Mouse (Mus musculus) left cerebral cortex, postnatal 4 days (tissue): ENCODE measurements at regions not wholly inside any gene's neighbourhood (a gene's known extent, or its start where the extent isn't known, plus 50 kb on each side); places are given as distances from the start of the nearest gene placed in this dataset.
A peak's percentile ranks its signal among the peaks of the same experiment; 100 is the strongest.
"Not testable (repeated sequence)": the region's sequence is repeated elsewhere in the genome, so short reads cannot be mapped to it uniquely, and the experiment has no call there.

ENCODE experiments used
- DNase-seq: peaks from one replicate; pipeline ENCODE4 v3.0.0-alpha.2; 2022
- intact Hi-C: fragments of 180-260 bp; cut with DNase I; formaldehyde crosslinking; loops from one replicate; pipeline ENCODE4 v1.15.1; 2025

DNA sequence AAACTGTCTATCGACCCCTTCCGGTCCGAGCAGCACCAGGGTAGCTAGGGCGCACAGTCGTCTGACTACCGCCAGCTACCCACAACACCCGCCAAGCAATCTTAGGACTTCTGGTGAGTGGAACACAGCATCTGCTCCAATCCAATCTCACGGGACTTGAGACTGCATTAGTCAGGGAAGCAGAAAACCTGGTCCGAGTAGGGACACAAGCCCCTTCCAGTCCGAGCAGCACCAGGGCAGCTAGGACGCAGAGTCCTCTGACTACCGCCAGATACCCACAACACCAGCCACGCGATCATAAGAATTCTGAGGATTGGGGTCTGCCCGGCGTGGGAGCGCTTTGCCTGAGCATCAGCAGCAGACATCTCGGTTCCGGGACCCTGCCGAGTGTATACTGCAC is 79.6 kb downstream of the Gm10715 start:
- intact Hi-C loops, DNase-seq: not testable (repeated sequence)

GRCm38 (mm10) chr9:3161181-3161580 is 124.5 kb downstream of the Gm10715 start:
- intact Hi-C loops, result no loop called here
- DNase-seq, result no peak

- no peak for DNase-seq
- intact Hi-C loops, result no loop called here
These were observed 147.7 kb downstream of the Gm10715 start for GRCm38 (mm10) chr9:3184343-3184742.

DNA sequence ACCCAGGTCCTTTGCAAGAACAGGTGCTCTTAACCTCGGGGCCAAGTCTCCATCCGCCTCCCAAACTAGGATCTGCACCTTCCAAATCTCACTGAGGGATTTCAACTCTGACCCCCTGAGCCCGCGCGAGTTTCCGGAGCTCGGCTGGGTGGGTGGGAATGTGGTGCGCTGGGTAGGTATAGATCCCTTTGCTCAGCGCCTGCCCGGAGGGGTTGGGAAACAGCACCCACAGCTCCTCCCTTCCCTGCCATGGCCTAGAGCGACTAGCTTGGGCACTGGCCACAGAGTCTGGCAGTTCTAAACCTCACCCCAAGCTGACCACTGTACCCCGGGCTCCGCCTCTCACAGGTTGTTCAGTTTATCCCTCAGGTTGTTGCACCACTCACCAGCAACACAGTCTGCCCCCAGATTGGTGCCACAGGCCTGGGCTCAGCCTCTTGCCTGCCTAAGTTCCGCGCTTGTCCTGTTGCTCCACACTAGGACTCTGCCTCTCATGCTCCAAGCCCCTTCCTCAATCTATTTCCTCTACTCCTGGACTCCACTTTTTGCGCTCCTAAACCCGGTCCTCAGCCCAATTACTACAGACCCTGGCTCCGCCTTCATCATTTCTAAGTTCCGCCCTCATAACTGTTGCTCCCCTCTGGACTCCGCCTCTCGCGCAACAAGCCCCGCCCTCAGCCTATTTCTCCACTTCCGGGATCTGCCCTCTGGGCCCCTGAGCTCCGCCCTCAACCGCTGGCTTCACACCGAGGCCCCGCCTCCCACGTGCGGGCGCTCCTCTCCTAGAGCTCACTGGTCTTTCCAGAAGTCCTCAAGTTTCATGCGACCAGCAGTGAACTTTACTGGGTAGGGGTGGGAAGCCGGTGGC is 135.6 kb upstream of the Alkbh8 start:
- intact Hi-C loops, result no loop called here
- DNase-seq, result no peak

DNA sequence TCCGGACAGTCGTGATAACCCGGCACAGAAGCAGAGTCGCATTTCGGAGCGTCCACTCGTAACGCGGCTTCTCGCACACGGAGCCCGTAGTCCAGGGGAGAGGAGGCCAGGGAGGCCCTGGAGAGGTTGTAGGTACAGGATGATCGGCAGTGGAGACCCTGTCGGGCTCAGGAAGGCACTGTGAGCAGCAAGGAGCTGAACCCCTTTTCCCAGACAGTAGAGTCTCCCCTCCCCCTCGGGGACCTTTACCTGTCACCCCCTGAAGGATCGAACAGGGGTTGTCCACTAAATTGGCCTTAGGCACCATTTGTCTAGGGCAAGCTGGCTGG is 135.0 kb upstream of the Alkbh8 start:
- DNase-seq, intact Hi-C loops: not testable (repeated sequence)

DNA sequence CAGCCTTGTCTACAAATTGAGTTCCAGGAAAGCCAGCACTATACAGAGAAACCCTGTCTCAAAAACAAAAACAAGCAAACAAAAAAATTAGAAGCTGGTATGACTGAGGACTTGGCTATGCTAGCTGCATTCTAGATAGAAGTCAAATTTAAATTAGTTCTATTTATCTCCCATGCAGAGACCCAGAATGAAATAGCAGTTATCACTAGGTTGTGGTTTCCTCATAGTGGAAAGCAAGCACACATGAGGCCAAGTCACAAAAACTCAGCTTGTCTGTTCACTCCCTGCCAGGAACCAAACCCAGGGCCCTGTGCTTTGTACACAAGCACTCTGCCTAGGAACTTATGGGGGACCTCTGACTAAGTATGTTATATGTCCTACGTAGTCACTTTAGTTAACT is 126.8 kb upstream of the Alkbh8 start:
- DNase-seq, intact Hi-C loops: not testable (repeated sequence)

GRCm38 (mm10) chr9:3258396-3259300 is 76.3 kb upstream of the Alkbh8 start:
- intact Hi-C loops, result no loop called here
- DNase-seq, result peak; percentile 53

DNA sequence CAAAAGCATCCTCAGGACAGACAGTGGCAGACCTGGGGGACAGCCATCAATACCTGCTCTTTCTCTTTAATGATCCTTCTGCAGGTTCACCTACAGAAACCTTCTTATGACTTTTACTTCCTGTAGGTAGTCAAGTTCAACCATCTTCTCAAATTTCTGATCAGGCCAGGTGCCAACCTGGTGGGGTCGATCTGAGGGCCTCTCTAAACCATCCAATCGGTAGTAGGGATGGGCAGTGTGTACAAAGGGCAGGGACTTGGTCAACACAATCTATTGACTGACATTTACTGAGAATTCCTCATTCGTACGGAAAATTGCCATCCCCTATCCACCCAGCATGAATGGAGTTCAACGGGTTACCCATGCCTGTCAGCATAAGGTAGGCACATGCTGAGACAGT is 74.8 kb upstream of the Alkbh8 start:
- no peak for DNase-seq
- intact Hi-C loops, result no loop called here

DNA sequence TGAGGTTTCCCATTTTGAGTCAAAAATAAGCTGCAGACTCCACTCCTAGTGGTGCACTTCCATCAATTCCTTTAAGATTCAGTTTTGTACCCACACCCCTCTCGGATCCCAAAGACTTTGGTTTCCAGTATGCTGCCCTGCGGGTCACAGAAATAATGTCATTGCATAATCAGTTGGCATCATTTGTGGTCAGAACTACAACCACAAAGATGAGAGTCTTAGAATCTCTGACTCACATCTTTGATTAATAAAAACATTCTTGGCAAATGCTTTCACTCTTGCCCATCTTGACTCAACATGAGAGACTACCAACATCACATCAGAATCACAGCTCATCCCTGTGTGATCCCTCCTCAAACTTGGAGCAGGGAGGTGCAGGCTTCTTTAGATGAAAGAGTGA is 74.1 kb upstream of the Alkbh8 start:
- DNase-seq, result no peak
- intact Hi-C loops, result no loop called here

DNA sequence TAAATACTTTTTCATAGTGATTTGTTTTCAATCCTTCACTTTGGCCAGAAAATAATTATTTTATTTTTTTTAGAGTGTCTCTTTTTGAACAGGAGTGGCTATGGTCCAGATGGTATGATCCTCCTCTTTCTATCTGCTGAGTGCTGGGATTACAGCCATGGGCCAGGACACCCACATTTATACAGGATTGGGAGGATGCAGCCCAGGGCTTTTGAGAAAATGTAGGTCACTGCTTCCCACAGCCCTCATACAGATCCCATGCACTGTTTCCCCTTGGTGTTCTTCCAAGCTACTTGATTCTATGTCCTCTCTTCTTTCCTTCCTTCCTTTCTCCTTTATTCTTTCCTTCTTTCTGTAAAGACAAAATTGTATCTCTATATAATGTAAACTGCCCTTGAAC is 70.5 kb upstream of the Alkbh8 start:
- DNase-seq, result no peak
- intact Hi-C loops, result no loop called here

- intact Hi-C loops, DNase-seq: not testable (repeated sequence)
These were observed 54.4 kb upstream of the Alkbh8 start for GRCm38 (mm10) chr9:3280496-3280895.

DNA sequence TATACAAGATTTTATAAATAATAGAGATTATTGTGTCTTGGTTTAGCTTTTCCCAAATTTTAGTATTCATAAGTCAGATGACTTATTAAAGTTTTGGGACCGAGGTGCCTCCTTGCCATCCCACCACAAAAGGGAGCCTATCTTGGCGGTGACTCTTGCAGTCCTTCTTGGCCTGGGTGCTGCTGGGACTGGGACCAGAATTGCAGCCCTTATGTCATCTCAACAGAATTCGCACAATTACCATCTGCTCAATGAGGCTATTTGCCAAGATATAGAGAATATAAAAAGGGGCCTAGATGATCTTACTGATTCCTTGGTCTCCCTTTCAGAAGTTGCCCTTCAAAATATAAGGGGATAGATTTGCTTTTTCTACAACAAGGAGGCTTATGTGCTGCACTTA is 53.0 kb upstream of the Alkbh8 start:
- intact Hi-C loops, result not testable (repeated sequence)

DNA sequence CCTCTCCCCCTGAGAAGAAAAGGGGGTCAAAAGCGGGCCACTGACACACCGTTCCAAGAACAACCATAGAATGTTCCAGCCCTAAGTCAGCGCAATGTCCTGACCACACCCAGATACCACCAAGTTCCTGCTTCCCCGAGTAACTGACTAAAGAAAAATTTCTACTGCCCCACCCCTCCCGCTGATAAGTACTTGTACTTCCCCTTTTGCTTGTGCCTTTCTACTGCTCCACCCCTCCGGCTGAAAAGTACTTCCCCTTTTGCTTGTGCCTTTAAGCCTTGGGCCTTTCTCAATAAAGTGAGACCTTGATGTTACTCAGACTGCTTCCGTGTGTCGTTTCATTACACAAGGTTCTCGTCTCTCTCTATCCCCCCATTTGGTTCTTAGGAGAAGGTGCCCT is 51.6 kb upstream of the Alkbh8 start:
- DNase-seq, intact Hi-C loops: not testable (repeated sequence)

More for the DNA sequence above, 53.0 kb upstream of the Alkbh8 start:
- DNase-seq, result not testable (repeated sequence)
